Mouse (Mus musculus): ENCODE measurements around the gene Ptpn18.

DNA sequence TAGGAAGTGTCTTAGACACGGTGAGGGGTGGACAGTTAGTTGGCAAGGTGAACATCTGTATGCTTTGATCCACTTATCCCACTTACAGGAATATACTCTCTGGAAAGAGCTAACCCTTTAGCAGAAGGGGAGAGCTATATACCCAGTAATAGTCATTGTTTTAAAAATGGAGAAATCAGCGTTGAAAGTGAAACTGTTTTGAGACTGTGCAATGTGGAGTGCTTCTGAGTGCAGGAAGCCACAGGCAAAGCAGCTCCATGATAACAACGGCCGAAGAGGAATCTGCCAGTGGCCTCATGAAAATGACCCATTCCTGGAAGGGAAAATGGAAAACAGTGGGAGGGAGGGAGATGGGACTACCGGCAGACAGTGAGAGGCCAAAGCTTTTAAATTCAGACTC is 21.2 kb downstream of the Ptpn18 start:
- TF ChIP-seq CTCF (IDR thresholded peaks at IDR 0.05; ENCODE audit: control insufficient read depth, insufficient read depth, low read length) (no peak), POLR2A (IDR thresholded peaks at IDR 0.05; ENCODE audit: borderline replicate concordance, control insufficient read depth, low read depth, low read length) (no peak)
